In the genomic region with DNA sequence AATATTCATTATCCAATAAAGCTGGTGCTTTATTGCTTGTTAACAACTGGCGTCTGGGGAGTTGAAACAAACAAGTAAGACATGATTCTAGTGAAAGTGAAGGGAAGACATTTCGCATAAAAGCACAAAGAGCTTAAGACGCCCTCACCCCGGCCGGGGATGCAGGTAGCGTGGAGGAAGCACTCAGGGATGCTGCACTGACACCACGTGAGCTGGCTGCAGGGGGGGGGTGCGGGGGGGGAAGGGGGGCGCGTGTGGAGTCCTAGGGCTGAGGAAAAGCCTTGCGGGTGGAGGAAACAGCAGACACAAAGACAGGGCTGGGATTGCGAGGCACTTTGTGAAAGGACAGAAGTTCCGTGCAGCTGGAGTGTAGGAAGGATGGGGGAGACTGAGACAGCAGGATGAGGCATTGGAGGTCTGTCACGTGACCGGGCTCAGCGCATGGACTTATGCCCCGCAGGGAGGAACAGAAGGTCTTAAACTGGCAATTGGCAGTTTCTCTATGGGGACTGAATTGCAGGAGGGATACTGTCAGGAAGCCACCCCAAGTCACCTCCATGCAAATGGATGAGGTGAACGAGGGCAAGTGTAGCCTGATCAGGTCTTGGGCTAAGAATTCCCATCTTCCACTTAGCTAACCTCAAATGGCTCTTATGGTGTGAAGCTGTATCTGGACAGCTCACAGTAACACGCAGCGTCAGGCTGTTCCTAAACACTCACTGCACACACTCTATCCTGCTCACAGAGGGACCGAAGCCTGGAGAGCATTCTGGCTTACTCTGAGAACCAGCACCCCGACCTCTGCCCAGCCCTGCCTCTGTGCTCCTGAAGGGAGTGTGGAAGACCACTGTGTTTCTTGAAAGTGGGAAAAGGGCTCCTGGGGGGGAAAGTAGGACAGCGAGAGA, we compare ENCODE assay signal across 9 mouse cellular contexts. TPM values are rescaled to one million over a fixed set of nuclear protein-coding genes. Genes with fewer than 3 reads are reported as not detected.
DNase-seq lines count a peak whose midpoint lies in the region; ATAC-seq and TF ChIP-seq lines count a peak whose summit lies in the region.
"Had no signal": no experiment of that assay in that cellular context is flagged by ENCODE, and none has a peak within 500 bp of the region (broad histone marks: within the 10 kb centered on the region; RNA-seq: fewer than 3 reads in every experiment).

No protein-coding gene starts in this region.

- H3K4me2 ChIP-seq in lung, embryonic 14.5 days: peak overlapping the region; percentile 52
- H3K4me2 ChIP-seq in hindbrain, embryonic 15.5 days: peak overlapping the region; percentile 58
- H3K4me2 ChIP-seq in midbrain, embryonic 12.5 days (replicated peaks): peak overlapping the region; percentile 72

- no peaks in the 10 kb centered on the region for H3K9me3 ChIP-seq in lung, embryonic 14.5 days (ENCODE audit: low read depth, low read length)
- no peaks in the 10 kb centered on the region for H3K9me3 ChIP-seq in hindbrain, embryonic 15.5 days
- no peaks in the 10 kb centered on the region for H3K9me3 ChIP-seq in midbrain, embryonic 12.5 days

- no peak for TF ChIP-seq CTCF in lung, embryonic 14.5 days (IDR thresholded peaks at IDR 0.05; ENCODE audit: low read depth)
- TF ChIP-seq CTCF in lung, adult 2 months (IDR thresholded peaks at IDR 0.05; ENCODE audit: insufficient read depth, low read length): no peak

- 11% methylated on average over 23 of the region's 23 CpGs for WGBS in lung, embryonic 14.5 days
- WGBS in lung, adult 2 months: 15% methylated on average over 23 of the region's 23 CpGs
- 8% methylated on average over 21 of the region's 23 CpGs for WGBS in hindbrain, embryonic 15.5 days
- WGBS in midbrain, embryonic 12.5 days: 10% methylated on average over 23 of the region's 23 CpGs

- peak; percentile 38; the same call in 1 of the 2 replicates for ATAC-seq in lung, embryonic 14.5 days (ENCODE audit: insufficient read depth)
- ATAC-seq in common myeloid progenitor, adult 5-6 weeks (replicated peaks; ENCODE audit: low read depth, poor library complexity, severe bottlenecking): 0 out of 2 replicates have a peak, but pooled peaks have one; percentile 16
- ATAC-seq in hindbrain, embryonic 15.5 days (ENCODE audit: low FRiP score, low read depth): peak; percentile 82
- peak; percentile 83 for ATAC-seq in midbrain, embryonic 12.5 days (ENCODE audit: low FRiP score, low read depth)

- no peak overlapping the region; the same call in 1 of the 2 replicates for H3K4me3 ChIP-seq in lung, embryonic 14.5 days (ENCODE audit: low read depth, low read length)
- no peak overlapping the region for H3K4me3 ChIP-seq in lung, adult 2 months (replicated peaks; ENCODE audit: extremely low read depth, low read depth, low read length)
- H3K4me3 ChIP-seq in hindbrain, embryonic 15.5 days: peak overlapping the region; percentile 27
- H3K4me3 ChIP-seq in midbrain, embryonic 12.5 days: peak overlapping the region; percentile 42

- peak; percentile 53 for DNase-seq in lung, embryonic 14.5 days
- no peak for DNase-seq in lung, adult 2 months
- DNase-seq in thymus, postnatal 0 days (ENCODE audit: low spot score): no peak
- no peak for DNase-seq in spleen, postnatal 14 days (ENCODE audit: low spot score in 2 of 2)
- DNase-seq in adrenal gland, adult 8-10 months: no peak

- H3K36me3 ChIP-seq in lung, embryonic 14.5 days (ENCODE audit: insufficient read depth): no peaks in the 10 kb centered on the region
- no peaks in the 10 kb centered on the region for H3K36me3 ChIP-seq in hindbrain, embryonic 15.5 days
- no peaks in the 10 kb centered on the region for H3K36me3 ChIP-seq in midbrain, embryonic 12.5 days

- H3K27ac ChIP-seq in lung, embryonic 14.5 days (ENCODE audit: low read depth): no peak overlapping the region
- H3K27ac ChIP-seq in hindbrain, embryonic 15.5 days (replicated peaks): peak overlapping the region; percentile 63
- H3K27ac ChIP-seq in midbrain, embryonic 12.5 days (replicated peaks): no peak overlapping the region
- H3K27ac ChIP-seq: macrophage had no signal

- TF ChIP-seq POLR2A in lung, adult 2 months (IDR thresholded peaks at IDR 0.05; ENCODE audit: borderline replicate concordance, extremely low read depth, low read depth, low read length): no peak

- 0 out of 2 replicates have a peak, but pooled peaks cover 7% of the 10 kb centered on the region for H3K27me3 ChIP-seq in lung, embryonic 14.5 days (ENCODE audit: insufficient read depth, low read length)
- H3K27me3 ChIP-seq in hindbrain, embryonic 15.5 days: no peaks in the 10 kb centered on the region
- H3K27me3 ChIP-seq in midbrain, embryonic 12.5 days: peaks cover 10% of the 10 kb centered on the region; the same call in 1 of the 2 replicates

- no peaks in the 10 kb centered on the region for H3K4me1 ChIP-seq in lung, embryonic 14.5 days (ENCODE audit: insufficient read depth)
- no peaks in the 10 kb centered on the region for H3K4me1 ChIP-seq in lung, adult 2 months (ENCODE audit: control insufficient read depth, insufficient read depth, low read length)
- H3K4me1 ChIP-seq in hindbrain, embryonic 15.5 days (replicated peaks): peaks cover 17% of the 10 kb centered on the region
- H3K4me1 ChIP-seq in midbrain, embryonic 12.5 days: peaks cover 9% of the 10 kb centered on the region

- H3K9ac ChIP-seq in lung, embryonic 14.5 days: no peak overlapping the region
- H3K9ac ChIP-seq in hindbrain, embryonic 15.5 days: peak overlapping the region; percentile 31
- peak overlapping the region; percentile 50 for H3K9ac ChIP-seq in midbrain, embryonic 12.5 days (replicated peaks)

RNA-seq across cellular contexts. Expression of a gene that starts 49.2 kb away (rescaled TPM):
- polyA plus RNA-seq in lung, embryonic 14.5 days (2014; fragmentation: Nextera tagmentation; extraction: Ambion mirVana): 1.7 and 2.1 TPM in 2 replicates
- 0.01 and 0.04 TPM in 2 replicates for polyA plus RNA-seq in lung, adult 2 months (2012; rRNA removed)
- not detected in 2 replicates for total RNA-seq in common myeloid progenitor, adult 5-6 weeks (2017)
- polyA plus RNA-seq in hindbrain, embryonic 15.5 days (2015; fragmentation: Nextera tagmentation; extraction: Ambion mirVana): 21.1 and 25.7 TPM in 2 replicates
- polyA plus RNA-seq in midbrain, embryonic 12.5 days (2016; fragmentation: Nextera tagmentation; extraction: Ambion mirVana): 7.6 and 11.6 TPM in 2 replicates
- 0.04 TPM in 1 of 2 replicates, not detected in the other for polyA plus RNA-seq in thymus, postnatal 0 days (2015; fragmentation: Nextera tagmentation; extraction: Ambion mirVana)
- total RNA-seq in adrenal gland, adult 8-10 months (2022): 1 to 10 TPM; 1.0 to 1.6 (median 1.2) TPM
- polyA plus RNA-seq: macrophage had no signal

Comparison
In these comparisons a context has a peak if more than half of its experiments do, and no peak if none do; other contexts are left out.
1. ATAC-seq: peak in every context shown above with its lines; median percentile 83 in midbrain, embryonic 12.5 days; 82 in hindbrain, embryonic 15.5 days; 38 in lung, embryonic 14.5 days; 16 in common myeloid progenitor, adult 5-6 weeks.
2. H3K4me3 ChIP-seq: peak in hindbrain, embryonic 15.5 days (single experiment) and midbrain, embryonic 12.5 days (single experiment); none in lung, embryonic 14.5 days (single experiment) and lung, adult 2 months (single experiment).
3. Peak in every context shown above with its lines, with median percentiles within 50 percentile points of each other: H3K4me2 ChIP-seq.